Mouse (Mus musculus) ES-Bruce4 (cell line): Measurements from ENCODE around the gene Galns. TPM values are rescaled to one million over a fixed set of nuclear protein-coding genes. Genes with fewer than 3 reads are reported as not detected.

ENCODE experiments used
- H3K27ac ChIP-seq: 2 replicates; pipeline ENCODE4 v1.5.1; 2012; ENCODE audit warnings: low read length, inconsistent platforms; ENCODE audit not compliant: insufficient read depth
- H3K27me3 ChIP-seq: 2 replicates; pipeline ENCODE4 v1.6.1; 2012; ENCODE audit warnings: mild to moderate bottlenecking, low read length, inconsistent platforms; ENCODE audit not compliant: control insufficient read depth, poor library complexity, insufficient read depth, severe bottlenecking
- H3K36me3 ChIP-seq: 2 replicates; pipeline ENCODE4 v1.6.1; 2012; ENCODE audit warnings: inconsistent platforms, mild to moderate bottlenecking, low read length, moderate library complexity; ENCODE audit not compliant: control insufficient read depth, poor library complexity, insufficient read depth, severe bottlenecking
- H3K4me1 ChIP-seq: one replicate; pipeline ENCODE4 v1.8.1; 2011; ENCODE audit warnings: low read length; ENCODE audit not compliant: control insufficient read depth, insufficient read depth
- H3K4me3 ChIP-seq: 2 replicates; pipeline ENCODE4 v1.5.1; 2011; ENCODE audit warnings: low read depth, mild to moderate bottlenecking, low read length
- H3K9ac ChIP-seq: 2 replicates; pipeline ENCODE4 v1.6.1; 2012; ENCODE audit warnings: low read depth, mild to moderate bottlenecking, inconsistent platforms; ENCODE audit not compliant: poor library complexity, severe bottlenecking
- H3K9me3 ChIP-seq: replicated peaks from 2 replicates; pipeline ENCODE4 v1.6.1; 2012; ENCODE audit warnings: mild to moderate bottlenecking, low read length, inconsistent platforms; ENCODE audit not compliant: control insufficient read depth, poor library complexity, insufficient read depth, severe bottlenecking
- CTCF ChIP-seq: IDR thresholded peaks from one replicate; pipeline ENCODE4 v1.8.1; 2011; ENCODE audit warnings: low read depth, low read length
- EP300 ChIP-seq: IDR thresholded peaks from 2 replicates; pipeline ENCODE4 v1.6.1; 2011; ENCODE audit warnings: low read depth, low read length; ENCODE audit not compliant: insufficient read depth
- POLR2A ChIP-seq: IDR thresholded peaks from one replicate; pipeline ENCODE4 v1.8.1; 2011; ENCODE audit warnings: low read length; ENCODE audit not compliant: insufficient read depth
- polyA plus RNA-seq: library from polyadenylated mRNA; stranded (reverse); fragments of >200 nt; gene quantifications from 2 replicates; pipeline ENCODE4 v1.2.4, GENCODE M21; 2011; ENCODE audit warnings: low read depth; ENCODE audit not compliant: missing spikeins, insufficient read depth, insufficient read length

The Galns gene
- polyA plus RNA-seq, 1 experiment = 11.9 TPM

DNA sequence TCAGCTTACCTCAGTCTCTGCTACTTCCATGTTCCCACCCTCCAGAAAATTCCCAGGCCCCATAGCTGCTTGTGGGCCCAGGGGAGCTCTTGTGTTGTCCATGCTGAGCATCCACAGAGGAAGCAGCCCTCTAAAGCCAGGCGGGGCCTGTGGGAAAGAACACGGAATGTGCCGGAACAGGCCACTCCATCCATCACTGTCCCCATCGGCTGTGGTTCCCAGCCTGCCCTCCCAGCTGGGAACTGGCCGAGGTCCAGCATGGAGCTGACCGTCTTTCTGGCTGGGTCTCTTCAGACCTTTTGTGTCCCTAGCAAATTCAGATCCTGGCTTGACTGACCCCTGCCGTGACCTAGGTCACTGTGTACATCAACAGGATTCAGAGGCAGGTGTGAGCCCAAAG lies 43.5 kb upstream of the Galns start:
- Histone ChIP-seq H3K27ac (no peak overlapping the region), H3K27me3 (no peaks in the 10 kb centered on the region), H3K36me3 (no peaks in the 10 kb centered on the region), H3K9me3 (no peaks in the 10 kb centered on the region), H3K9ac (no peak overlapping the region), H3K4me3 (no peak overlapping the region), H3K4me1 (no peaks in the 10 kb centered on the region)
- TF ChIP-seq POLR2A (no peak), EP300 (no peak), CTCF (no peak)

DNA sequence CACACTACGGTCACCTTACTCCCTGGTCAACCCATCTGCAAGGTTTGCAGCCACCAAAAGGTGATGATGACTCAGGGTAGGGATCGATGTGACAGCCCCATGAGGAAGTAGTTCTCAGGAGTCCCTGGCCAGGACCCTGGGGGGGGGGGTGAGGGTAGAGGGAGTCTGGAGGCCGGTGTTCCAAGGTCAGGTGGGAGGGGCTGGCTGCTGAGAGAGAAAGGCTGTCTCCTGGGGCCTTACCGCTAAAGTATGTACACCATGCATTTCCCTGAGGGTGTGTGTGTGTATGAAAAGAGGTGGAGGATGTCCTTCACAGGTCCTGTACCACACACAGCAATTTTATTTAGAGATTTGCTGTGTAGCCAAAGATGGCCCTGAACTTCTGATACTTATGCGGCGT lies 41.4 kb upstream of the Galns start:
- Histone ChIP-seq H3K9ac (no peak overlapping the region), H3K4me3 (no peak overlapping the region), H3K27ac (no peak overlapping the region), H3K4me1 (no peaks in the 10 kb centered on the region), H3K9me3 (no peaks in the 10 kb centered on the region), H3K36me3 (no peaks in the 10 kb centered on the region), H3K27me3 (no peaks in the 10 kb centered on the region)
- no peak for TF ChIP-seq CTCF

DNA sequence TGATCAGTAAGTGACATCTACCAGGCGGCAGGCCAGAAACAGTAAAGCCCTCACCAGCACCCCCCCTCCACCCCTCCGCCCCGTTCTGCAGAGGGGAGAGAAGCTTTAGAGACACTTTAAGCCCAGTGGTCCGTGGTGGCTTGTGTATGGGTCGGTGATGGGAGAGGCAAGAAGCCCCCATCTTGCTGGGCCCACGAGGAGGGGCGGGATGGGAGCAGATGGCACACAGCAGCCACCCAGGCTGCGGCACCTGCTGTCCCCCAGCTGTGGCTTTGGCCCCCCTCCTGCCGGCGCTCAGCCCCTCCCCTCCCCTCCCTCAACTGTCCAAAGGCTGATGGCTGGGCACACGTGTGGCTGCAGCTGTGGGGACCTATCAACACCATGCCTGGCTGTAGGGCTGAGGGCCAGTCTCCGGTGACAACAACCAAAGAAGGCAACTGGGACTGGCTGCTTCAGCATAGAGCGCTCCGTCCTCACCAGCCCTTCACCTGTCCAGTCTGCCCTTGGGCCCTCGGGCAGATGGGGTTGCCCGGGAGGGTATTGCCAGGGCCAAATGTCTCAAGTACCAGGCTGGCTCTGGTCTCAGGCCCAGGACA lies 40.2 kb upstream of the Galns start:
- no peak overlapping the region for H3K9ac ChIP-seq
- H3K27ac ChIP-seq = no peak overlapping the region

DNA sequence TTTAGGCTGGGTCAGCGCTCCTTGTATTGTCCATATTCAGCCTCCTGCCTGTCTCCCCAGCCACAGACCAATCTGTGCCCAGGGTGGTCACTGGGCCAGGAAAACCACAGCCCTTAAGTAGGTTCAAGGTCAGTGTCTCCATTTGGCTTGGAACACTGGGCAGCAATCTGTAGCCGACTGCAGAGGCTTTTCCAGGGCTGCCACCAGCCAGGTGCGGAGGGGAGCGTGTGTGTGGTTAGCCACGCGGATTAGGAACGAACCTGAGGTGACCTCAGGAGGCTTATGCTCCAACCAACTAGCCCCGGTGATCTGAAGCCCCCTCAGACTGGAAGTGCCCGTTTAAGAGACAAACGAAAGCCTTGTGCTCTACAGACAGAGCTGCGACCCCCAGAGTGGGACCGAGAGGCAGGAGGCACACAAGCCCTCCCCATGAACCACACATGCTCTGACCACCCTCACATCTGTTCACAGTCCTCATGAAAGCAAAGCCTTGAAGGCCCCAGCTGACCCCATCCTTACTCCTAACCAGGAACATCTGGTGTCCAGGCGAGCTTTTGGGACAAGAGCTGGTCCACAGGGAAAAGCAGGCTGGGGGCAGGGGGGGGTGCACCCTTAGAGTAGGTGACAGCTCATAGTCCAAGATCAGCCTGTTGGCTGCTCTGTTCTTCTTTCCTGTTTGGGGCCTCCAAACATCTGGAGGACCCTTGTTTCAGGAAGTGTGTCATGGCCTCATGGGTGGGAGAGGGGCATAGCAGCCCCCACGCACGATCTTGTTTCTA lies 37.1 kb upstream of the Galns start:
- Histone ChIP-seq H3K4me1 (no peaks in the 10 kb centered on the region), H3K27ac (no peak overlapping the region), H3K9me3 (no peaks in the 10 kb centered on the region), H3K4me3 (no peak overlapping the region), H3K36me3 (no peaks in the 10 kb centered on the region), H3K9ac (no peak overlapping the region), H3K27me3 (no peaks in the 10 kb centered on the region)
- TF ChIP-seq POLR2A (no peak), EP300 (no peak), CTCF (no peak)

More for the DNA sequence above, 40.2 kb upstream of the Galns start:
- no peaks in the 10 kb centered on the region for H3K36me3 ChIP-seq
- H3K9me3 ChIP-seq = no peaks in the 10 kb centered on the region
- no peaks in the 10 kb centered on the region for H3K4me1 ChIP-seq
- no peaks in the 10 kb centered on the region for H3K27me3 ChIP-seq
- TF ChIP-seq POLR2A = no peak
- no peak for TF ChIP-seq CTCF
- TF ChIP-seq EP300 = no peak
- H3K4me3 ChIP-seq = no peak overlapping the region

DNA sequence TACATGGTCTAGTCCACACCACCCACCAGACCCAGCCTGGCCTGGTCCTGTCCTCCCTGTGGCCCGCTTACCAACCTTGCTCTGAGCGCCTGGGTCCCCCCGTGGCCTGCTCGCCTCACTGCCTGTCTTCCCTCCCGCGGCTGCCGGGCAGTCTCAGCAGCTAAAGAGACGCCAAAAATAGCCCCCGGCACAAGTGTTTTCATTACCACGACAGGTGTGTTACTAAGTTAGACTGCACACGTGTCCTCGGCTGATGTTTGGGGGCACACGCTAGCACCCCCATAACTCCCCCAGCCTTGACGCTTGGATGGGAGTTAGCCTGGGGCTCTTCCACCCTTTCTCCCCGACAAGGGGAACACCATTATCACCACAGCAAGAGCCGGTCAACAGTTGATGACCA lies 35.1 kb upstream of the Galns start:
- no peaks in the 10 kb centered on the region for H3K27me3 ChIP-seq
- no peak overlapping the region for H3K9ac ChIP-seq
- no peak for TF ChIP-seq POLR2A
- no peak for TF ChIP-seq EP300
- no peak for TF ChIP-seq CTCF
- no peak overlapping the region for H3K4me3 ChIP-seq
- H3K27ac ChIP-seq = no peak overlapping the region
- no peaks in the 10 kb centered on the region for H3K9me3 ChIP-seq
- no peaks in the 10 kb centered on the region for H3K4me1 ChIP-seq
- H3K36me3 ChIP-seq = no peaks in the 10 kb centered on the region

- no peak overlapping the region for H3K9ac ChIP-seq
- no peaks in the 10 kb centered on the region for H3K9me3 ChIP-seq
- TF ChIP-seq CTCF (no peak), EP300 (no peak), POLR2A (no peak)
- H3K27me3 ChIP-seq = no peaks in the 10 kb centered on the region
- H3K36me3 ChIP-seq = no peaks in the 10 kb centered on the region
- no peak overlapping the region for H3K27ac ChIP-seq
- no peak overlapping the region for H3K4me3 ChIP-seq
- no peaks in the 10 kb centered on the region for H3K4me1 ChIP-seq
Observed at GRCm38 (mm10) chr8:122644175-122644954, 33.1 kb upstream of the Galns start.
